Mouse (Mus musculus) hindbrain, embryonic 15.5 days (tissue): Measurements from ENCODE around the gene Vipr1. TPM values are rescaled to one million over a fixed set of nuclear protein-coding genes. Genes with fewer than 3 reads are reported as not detected.

Source experiments
- ATAC-seq: fragments of 200-750 bp; cut with Nextera tagmentation; 2 replicates; pipeline ENCODE4 v1.8.0; 2017; ENCODE audit warnings: low read depth, moderate number of reproducible peaks, moderate TSS enrichment; ENCODE audit not compliant: low FRiP score
- H3K27ac ChIP-seq: fragments of 300-500 bp; sonication (generic); replicated peaks from 2 replicates; pipeline ENCODE4 v1.5.1; 2015; ENCODE audit warnings: mild to moderate bottlenecking, inconsistent platforms
- H3K27me3 ChIP-seq: fragments of 300-500 bp; sonication (generic); 2 replicates; pipeline ENCODE4 v1.6.1; 2015; ENCODE audit warnings: control low read depth, inconsistent platforms
- H3K36me3 ChIP-seq: fragments of 300-500 bp; sonication (generic); 2 replicates; pipeline ENCODE4 v1.6.1; 2015; ENCODE audit warnings: control low read depth, inconsistent platforms
- H3K4me1 ChIP-seq: fragments of 300-500 bp; sonication (generic); replicated peaks from 2 replicates; pipeline ENCODE4 v1.6.1; 2015; ENCODE audit warnings: control low read depth, inconsistent platforms
- H3K4me2 ChIP-seq: fragments of 300-500 bp; sonication (generic); 2 replicates; pipeline ENCODE4 v1.6.1; 2015; ENCODE audit warnings: moderate library complexity, mild to moderate bottlenecking, inconsistent platforms
- H3K4me3 ChIP-seq: fragments of 300-500 bp; sonication (generic); 2 replicates; pipeline ENCODE4 v1.5.1; 2015; ENCODE audit warnings: mild to moderate bottlenecking, inconsistent platforms
- H3K9ac ChIP-seq: fragments of 300-500 bp; sonication (generic); 2 replicates; pipeline ENCODE4 v1.6.1; 2015; ENCODE audit warnings: inconsistent platforms
- H3K9me3 ChIP-seq: fragments of 300-500 bp; sonication (generic); 2 replicates; pipeline ENCODE4 v1.6.1; 2016; ENCODE audit warnings: control low read depth, inconsistent platforms
- WGBS: fragments of 180-500 bp; shearing (Covaris S2); methylation state at CpG from one replicate; pipeline ENCODE4 v1.1.7; 2015; 5-methylcytosine and 5-hydroxymethylcytosine counted together
- polyA plus RNA-seq: library from polyadenylated mRNA; unstranded; fragments of >200 nt; fragmentation: Nextera tagmentation; extraction: Ambion mirVana; gene quantifications from 2 replicates; pipeline ENCODE4 v1.2.1, GENCODE M21; 2015

Gene Vipr1
- polyA plus RNA-seq, 1 experiment from 2014 or later, result 0.30 TPM

DNA sequence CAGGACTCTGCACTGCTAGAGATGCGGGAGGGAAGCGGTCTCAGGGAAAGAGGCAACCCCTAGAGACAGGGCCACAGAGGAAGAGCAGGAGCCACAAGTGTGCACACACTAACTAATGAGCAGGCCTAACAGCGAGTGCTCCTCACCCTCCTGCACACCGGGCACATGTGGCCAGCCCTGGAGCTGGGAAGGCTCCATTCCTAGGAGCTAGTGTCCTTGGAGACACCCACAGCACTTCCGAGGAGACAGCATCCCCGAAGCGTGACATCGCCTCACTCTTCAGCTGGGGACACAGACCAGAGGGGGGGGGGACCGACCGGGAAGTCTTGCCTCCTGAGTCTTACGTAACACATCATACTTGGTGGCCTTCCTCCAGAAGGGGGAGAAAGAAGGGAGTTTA is 25.3 kb downstream of the Vipr1 start:
- no peaks in the 10 kb centered on the region for H3K27me3 ChIP-seq
- H3K36me3 ChIP-seq, result no peaks in the 10 kb centered on the region
- no peak overlapping the region for H3K27ac ChIP-seq
- no peak for ATAC-seq
- 66% methylated on average over 11 of the region's 11 CpGs for WGBS
- H3K4me2 ChIP-seq, result no peak overlapping the region
- no peak overlapping the region for H3K9ac ChIP-seq
- no peaks in the 10 kb centered on the region for H3K9me3 ChIP-seq
- H3K4me1 ChIP-seq, result peaks cover 21% of the 10 kb centered on the region
- no peak overlapping the region for H3K4me3 ChIP-seq

- Histone ChIP-seq H3K4me1 (peaks cover 21% of the 10 kb centered on the region), H3K27me3 (no peaks in the 10 kb centered on the region), H3K36me3 (no peaks in the 10 kb centered on the region), H3K27ac (no peak overlapping the region), H3K9me3 (no peaks in the 10 kb centered on the region), H3K4me2 (peak overlapping the region; percentile 71), H3K4me3 (peak overlapping the region; percentile 39), H3K9ac (peak overlapping the region; percentile 36)
- WGBS, result 1% methylated on average over 28 of the region's 28 CpGs
- ATAC-seq, result peak; percentile 68
These were observed 26.9 kb downstream of the Vipr1 start for GRCm38 (mm10) chr9:121669348-121669791.

- no peak overlapping the region for H3K27ac ChIP-seq
- H3K27me3 ChIP-seq, result no peaks in the 10 kb centered on the region
- no peak overlapping the region for H3K4me2 ChIP-seq
- 18% methylated on average over 7 of the region's 7 CpGs for WGBS
- H3K9ac ChIP-seq, result no peak overlapping the region
- H3K4me1 ChIP-seq, result peaks cover 21% of the 10 kb centered on the region
- no peaks in the 10 kb centered on the region for H3K9me3 ChIP-seq
- ATAC-seq, result no peak
- no peaks in the 10 kb centered on the region for H3K36me3 ChIP-seq
- no peak overlapping the region for H3K4me3 ChIP-seq
These were observed 28.8 kb downstream of the Vipr1 start for GRCm38 (mm10) chr9:121671300-121671699.

DNA sequence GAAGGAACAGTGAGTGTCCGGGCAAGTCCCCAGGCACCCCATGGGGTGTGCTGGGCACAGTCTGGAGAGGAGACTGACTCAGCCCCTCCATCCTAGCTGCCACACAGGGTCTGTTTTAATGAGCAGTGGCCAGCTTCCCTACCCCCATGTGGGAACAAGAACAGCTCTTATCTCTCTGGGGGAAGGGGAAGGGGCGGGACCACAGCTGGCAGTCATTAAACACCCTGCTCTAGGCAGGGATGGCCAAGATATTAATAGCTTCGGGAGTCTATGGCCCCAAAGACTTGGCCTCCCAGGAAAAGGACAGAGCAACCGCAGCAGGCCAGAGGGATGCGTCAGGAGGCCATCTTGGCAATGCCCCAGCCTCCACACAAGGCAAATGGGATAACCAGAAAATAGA is 29.8 kb downstream of the Vipr1 start:
- Histone ChIP-seq H3K4me2 (no peak overlapping the region), H3K27ac (no peak overlapping the region), H3K4me3 (no peak overlapping the region), H3K9me3 (no peaks in the 10 kb centered on the region), H3K36me3 (no peaks in the 10 kb centered on the region), H3K27me3 (no peaks in the 10 kb centered on the region), H3K4me1 (peaks cover 14% of the 10 kb centered on the region), H3K9ac (no peak overlapping the region)
- no peak for ATAC-seq
- 58% methylated on average over 5 of the region's 5 CpGs for WGBS

DNA sequence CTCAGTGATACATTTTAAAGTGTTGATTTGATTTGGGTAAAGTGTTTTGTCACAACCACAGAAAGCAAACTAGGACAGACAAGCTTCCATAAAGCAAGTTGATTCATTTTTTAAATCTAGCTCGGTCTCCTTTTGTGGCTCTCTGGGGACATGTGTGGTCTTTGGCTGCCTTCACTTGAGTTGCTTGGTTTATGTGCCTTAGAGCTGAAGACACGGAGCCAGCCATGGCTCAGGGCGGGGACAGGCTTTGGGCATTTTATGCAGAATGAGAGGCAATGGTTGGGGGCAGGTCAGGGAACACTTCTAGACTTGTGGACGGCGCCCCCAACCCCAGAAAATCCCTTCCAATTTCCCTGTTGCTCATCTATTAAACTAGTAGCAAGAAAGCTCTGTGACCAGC is 31.2 kb downstream of the Vipr1 start:
- Histone ChIP-seq H3K9me3 (no peaks in the 10 kb centered on the region), H3K27ac (no peak overlapping the region), H3K36me3 (no peaks in the 10 kb centered on the region), H3K4me3 (no peak overlapping the region), H3K9ac (no peak overlapping the region), H3K27me3 (no peaks in the 10 kb centered on the region), H3K4me2 (no peak overlapping the region), H3K4me1 (peaks cover 11% of the 10 kb centered on the region)
- 88% methylated on average over 5 of the region's 5 CpGs for WGBS
- ATAC-seq, result no peak

DNA sequence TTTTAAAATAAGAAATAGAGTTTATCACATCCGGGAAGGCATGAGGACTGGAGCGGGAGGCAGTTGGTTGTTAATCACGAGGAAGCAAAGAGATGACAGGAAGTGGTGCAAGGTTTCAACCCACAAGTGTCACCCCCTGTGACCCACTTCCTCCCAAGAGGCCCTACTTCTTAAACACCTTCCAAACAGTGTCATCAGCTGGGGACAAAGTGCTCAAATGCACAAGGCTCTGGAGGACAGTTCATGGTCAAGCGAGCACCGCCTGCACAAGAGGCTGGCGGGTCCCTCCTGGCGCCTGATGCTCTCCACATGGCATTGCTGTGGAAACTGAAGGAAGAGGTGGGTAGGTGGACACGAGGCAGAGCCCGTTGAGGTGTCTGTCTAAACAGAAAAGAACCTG is 32.5 kb downstream of the Vipr1 start:
- Histone ChIP-seq H3K27ac (no peak overlapping the region), H3K36me3 (no peaks in the 10 kb centered on the region), H3K27me3 (no peaks in the 10 kb centered on the region)

DNA sequence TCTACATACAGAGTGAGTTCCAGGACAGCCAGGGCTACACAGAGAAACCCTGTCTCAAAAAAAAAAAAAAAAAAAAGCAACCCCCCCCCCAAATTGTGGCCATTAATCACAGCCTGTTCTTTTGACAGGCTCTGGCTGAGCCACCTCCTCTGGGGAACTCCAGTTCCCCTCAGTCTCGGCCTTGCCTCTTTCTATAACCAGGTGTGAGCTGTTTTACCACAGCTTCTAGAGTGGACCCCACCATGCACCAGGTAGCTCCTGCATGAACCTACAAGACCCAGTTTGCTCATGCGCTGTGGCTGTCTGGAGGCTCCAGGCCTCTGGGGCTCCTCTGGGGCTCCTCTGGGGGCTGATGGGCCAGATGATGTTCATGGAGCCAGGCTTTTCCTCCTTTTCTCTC is 33.0 kb downstream of the Vipr1 start:
- H3K4me1 ChIP-seq, result peaks cover 5% of the 10 kb centered on the region; the same call in 1 of the 2 replicates
- no peaks in the 10 kb centered on the region for H3K9me3 ChIP-seq
- H3K4me3 ChIP-seq, result no peak overlapping the region
- H3K4me2 ChIP-seq, result no peak overlapping the region
- WGBS, result 87% methylated on average over 2 of the region's 2 CpGs
- H3K27ac ChIP-seq, result no peak overlapping the region
- no peak for ATAC-seq
- no peak overlapping the region for H3K9ac ChIP-seq
- H3K36me3 ChIP-seq, result no peaks in the 10 kb centered on the region
- H3K27me3 ChIP-seq, result no peaks in the 10 kb centered on the region

More for the DNA sequence above, 32.5 kb downstream of the Vipr1 start:
- no peak overlapping the region for H3K4me2 ChIP-seq
- H3K9me3 ChIP-seq, result no peaks in the 10 kb centered on the region
- no peak overlapping the region for H3K9ac ChIP-seq
- ATAC-seq, result no peak
- H3K4me3 ChIP-seq, result no peak overlapping the region
- 88% methylated on average over 9 of the region's 9 CpGs for WGBS
- peaks cover 7% of the 10 kb centered on the region; the same call in 1 of the 2 replicates for H3K4me1 ChIP-seq

- ATAC-seq, result no peak
These were observed 34.6 kb downstream of the Vipr1 start for GRCm38 (mm10) chr9:121677069-121677468.

GRCm38 (mm10) chr9:121677476-121677875 is 35.0 kb downstream of the Vipr1 start:
- 75% methylated on average over 8 of the region's 8 CpGs for WGBS
- no peak overlapping the region for H3K9ac ChIP-seq
- no peak overlapping the region for H3K4me2 ChIP-seq
- H3K4me1 ChIP-seq, result peaks cover 5% of the 10 kb centered on the region; the same call in 1 of the 2 replicates
- H3K4me3 ChIP-seq, result no peak overlapping the region
- no peaks in the 10 kb centered on the region for H3K36me3 ChIP-seq
- ATAC-seq, result no peak
- H3K9me3 ChIP-seq, result no peaks in the 10 kb centered on the region
- no peak overlapping the region for H3K27ac ChIP-seq
- no peaks in the 10 kb centered on the region for H3K27me3 ChIP-seq

More at GRCm38 (mm10) chr9:121677069-121677468, 34.6 kb downstream of the Vipr1 start:
- Histone ChIP-seq H3K27ac (no peak overlapping the region), H3K4me3 (no peak overlapping the region), H3K36me3 (no peaks in the 10 kb centered on the region), H3K9me3 (no peaks in the 10 kb centered on the region), H3K27me3 (no peaks in the 10 kb centered on the region), H3K9ac (no peak overlapping the region), H3K4me1 (peaks cover 5% of the 10 kb centered on the region; the same call in 1 of the 2 replicates), H3K4me2 (no peak overlapping the region)
- 81% methylated on average over 4 of the region's 4 CpGs for WGBS

DNA sequence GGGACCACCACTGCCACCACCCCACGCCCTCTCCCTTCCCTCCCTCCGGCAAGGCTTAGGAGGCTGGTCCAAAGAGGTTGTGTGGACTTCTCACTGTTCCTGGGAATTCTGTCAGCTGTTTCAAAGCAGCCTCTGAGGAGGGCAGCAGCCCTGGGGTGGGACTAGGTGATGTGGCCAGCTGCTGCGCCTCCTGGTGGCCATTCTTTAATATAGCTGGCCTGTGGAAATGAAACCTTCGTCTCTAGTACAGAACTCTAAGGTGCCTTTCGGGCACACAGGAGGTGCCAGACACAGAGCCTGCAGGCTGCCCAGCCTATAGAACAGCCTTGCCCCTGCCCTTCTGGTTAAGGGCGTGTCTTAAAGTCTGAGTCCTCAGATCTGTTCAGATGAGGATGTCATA is 37.0 kb downstream of the Vipr1 start:
- 20% methylated on average over 6 of the region's 6 CpGs for WGBS
- no peak overlapping the region for H3K9ac ChIP-seq
- ATAC-seq, result peak; percentile 69
- H3K36me3 ChIP-seq, result peaks cover 13% of the 10 kb centered on the region
- H3K27me3 ChIP-seq, result no peaks in the 10 kb centered on the region
- H3K27ac ChIP-seq, result no peak overlapping the region
- H3K9me3 ChIP-seq, result no peaks in the 10 kb centered on the region
- H3K4me1 ChIP-seq, result peaks cover 5% of the 10 kb centered on the region; the same call in 1 of the 2 replicates
- no peak overlapping the region for H3K4me2 ChIP-seq
- H3K4me3 ChIP-seq, result no peak overlapping the region

GRCm38 (mm10) chr9:121681191-121681590 is 38.7 kb downstream of the Vipr1 start:
- Histone ChIP-seq H3K9ac (no peak overlapping the region), H3K36me3 (peaks cover 21% of the 10 kb centered on the region), H3K9me3 (no peaks in the 10 kb centered on the region), H3K27me3 (no peaks in the 10 kb centered on the region), H3K4me2 (no peak overlapping the region), H3K4me3 (no peak overlapping the region), H3K27ac (no peak overlapping the region), H3K4me1 (peaks cover 5% of the 10 kb centered on the region; the same call in 1 of the 2 replicates)
- no peak for ATAC-seq
- WGBS, result 85% methylated on average over 8 of the region's 8 CpGs

DNA sequence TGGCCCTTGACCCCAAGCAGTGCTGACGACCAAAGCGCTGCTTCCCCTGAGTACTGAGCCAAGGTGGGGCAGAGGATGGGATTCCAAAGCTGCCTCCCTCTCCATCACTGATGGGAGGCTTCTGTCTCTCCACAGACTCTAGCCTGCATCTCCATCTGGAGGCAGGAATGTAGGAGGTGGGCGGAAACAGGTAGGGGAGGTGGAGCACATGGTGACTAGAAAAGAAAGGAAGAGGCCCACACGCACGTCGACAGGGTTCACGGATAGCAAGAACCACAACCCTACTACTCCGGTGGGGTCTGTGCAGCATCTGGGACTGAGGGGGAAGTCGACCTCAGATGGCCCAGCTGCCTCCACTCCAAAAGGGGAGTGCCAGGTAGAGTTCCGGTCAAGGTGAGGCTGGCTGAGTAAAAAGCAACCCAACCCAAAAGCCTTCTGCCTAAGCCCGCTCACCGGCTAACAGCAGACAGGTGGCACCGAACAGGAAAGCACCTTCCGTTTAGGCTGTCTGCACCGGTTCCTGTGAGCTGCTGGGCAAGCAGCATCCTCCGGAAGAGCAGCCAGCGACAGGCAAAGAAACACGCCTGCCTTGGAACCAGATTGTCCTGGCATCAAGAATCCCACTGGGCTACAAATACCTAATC is 39.6 kb downstream of the Vipr1 start:
- H3K9ac ChIP-seq, result no peak overlapping the region
- H3K4me3 ChIP-seq, result no peak overlapping the region
- no peak overlapping the region for H3K4me2 ChIP-seq
- no peaks in the 10 kb centered on the region for H3K9me3 ChIP-seq
- H3K27ac ChIP-seq, result no peak overlapping the region
- peaks cover 26% of the 10 kb centered on the region for H3K36me3 ChIP-seq
- 77% methylated on average over 18 of the region's 18 CpGs for WGBS
- peaks cover 5% of the 10 kb centered on the region; the same call in 1 of the 2 replicates for H3K4me1 ChIP-seq
- ATAC-seq, result no peak
- no peaks in the 10 kb centered on the region for H3K27me3 ChIP-seq

DNA sequence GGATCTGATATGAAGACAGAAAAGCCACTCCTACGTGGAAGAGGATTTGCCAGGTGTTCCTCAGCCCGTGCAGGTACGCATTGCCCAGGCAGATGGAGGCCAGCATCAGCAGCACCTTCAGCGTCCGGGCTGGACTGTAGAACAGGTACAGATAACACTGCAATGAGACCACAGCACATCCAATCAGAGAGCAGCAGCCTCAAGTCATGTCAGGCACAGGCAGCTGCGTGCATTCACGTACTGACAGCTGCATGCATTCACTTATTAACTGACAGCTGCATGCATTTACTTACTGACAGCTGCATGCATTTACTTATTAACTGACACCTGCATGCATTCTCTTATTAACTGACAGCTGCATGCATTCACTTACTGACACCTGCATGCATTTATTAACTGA is 42.2 kb downstream of the Vipr1 start:
- Histone ChIP-seq H3K4me3 (no peak overlapping the region), H3K36me3 (peaks cover 47% of the 10 kb centered on the region), H3K27ac (no peak overlapping the region), H3K9me3 (no peaks in the 10 kb centered on the region), H3K27me3 (no peaks in the 10 kb centered on the region), H3K4me1 (peaks cover 6% of the 10 kb centered on the region), H3K4me2 (no peak overlapping the region), H3K9ac (no peak overlapping the region)
- no peak for ATAC-seq
- WGBS, result 82% methylated on average over 7 of the region's 7 CpGs
